Mouse (Mus musculus) midbrain, embryonic 11.5 days (tissue): ENCODE data around the gene Slc25a33. TPM values are rescaled to one million over a fixed set of nuclear protein-coding genes. Genes with fewer than 3 reads are reported as not detected.
A peak's percentile ranks its signal among the peaks of the same experiment; 100 is the strongest.

Source experiments
- ATAC-seq: fragments of 200-750 bp; cut with Nextera tagmentation; 2 replicates; pipeline ENCODE4 v1.8.0; 2017; ENCODE audit warnings: moderate TSS enrichment, moderate library complexity; ENCODE audit not compliant: low FRiP score
- DNase-seq: peaks from one replicate; pipeline ENCODE4 v3.0.0; 2015; ENCODE audit warnings: low spot score; ENCODE audit errors: missing footprints
- H3K27ac ChIP-seq: fragments of 300-500 bp; sonication (generic); 2 replicates; pipeline ENCODE4 v1.5.1; 2014; ENCODE audit warnings: low read depth, low read length
- H3K27me3 ChIP-seq: fragments of 300-500 bp; sonication (generic); 2 replicates; pipeline ENCODE4 v1.6.1; 2014; ENCODE audit warnings: mild to moderate bottlenecking, low read length, moderate library complexity, mixed read lengths; ENCODE audit not compliant: control insufficient read depth, insufficient read depth
- H3K36me3 ChIP-seq: fragments of 300-500 bp; sonication (generic); 2 replicates; pipeline ENCODE4 v1.6.1; 2014; ENCODE audit warnings: mild to moderate bottlenecking, low read length, moderate library complexity, mixed read lengths; ENCODE audit not compliant: control insufficient read depth, insufficient read depth
- H3K4me1 ChIP-seq: fragments of 300-500 bp; sonication (generic); 2 replicates; pipeline ENCODE4 v1.6.1; 2014; ENCODE audit warnings: low read length; ENCODE audit not compliant: control insufficient read depth, insufficient read depth
- H3K4me2 ChIP-seq: fragments of 300-500 bp; sonication (generic); 2 replicates; pipeline ENCODE4 v1.6.1; 2014; ENCODE audit warnings: mild to moderate bottlenecking, moderate library complexity
- H3K4me3 ChIP-seq: fragments of 300-500 bp; sonication (generic); 2 replicates; pipeline ENCODE4 v1.5.1; 2014; ENCODE audit warnings: low read depth, low read length
- H3K9ac ChIP-seq: fragments of 300-500 bp; sonication (generic); 2 replicates; pipeline ENCODE4 v1.6.1; 2014; ENCODE audit warnings: low read length
- H3K9me3 ChIP-seq: fragments of 300-500 bp; sonication (generic); 2 replicates; pipeline ENCODE4 v1.6.1; 2016; ENCODE audit warnings: low read length; ENCODE audit not compliant: control insufficient read depth
- WGBS: fragments of 180-500 bp; shearing (Covaris S2); extraction: QIAGEN DNeasy Blood & Tissue Kit; methylation state at CpG from one replicate; pipeline ENCODE4 v1.1.7; 2014; 5-methylcytosine and 5-hydroxymethylcytosine counted together
- polyA plus RNA-seq: library from polyadenylated mRNA; unstranded; fragments of >200 nt; fragmentation: Nextera tagmentation; extraction: Ambion mirVana; gene quantifications from 2 replicates; pipeline ENCODE4 v1.2.1, GENCODE M21; 2014

The Slc25a33 gene
- polyA plus RNA-seq, 1 experiment from 2014 or later, result 21.4 TPM

GRCm38 (mm10) chr4:149721163-149721562, 52.9 kb downstream of the Slc25a33 start:
- peaks cover 35% of the 10 kb centered on the region for H3K36me3 ChIP-seq
- no peaks in the 10 kb centered on the region for H3K9me3 ChIP-seq
- 0 out of 2 replicates have a peak, but pooled peaks cover 2% of the 10 kb centered on the region for H3K4me1 ChIP-seq
- H3K27me3 ChIP-seq, result no peaks in the 10 kb centered on the region
- H3K4me2 ChIP-seq, result no peak overlapping the region
- no peak overlapping the region for H3K27ac ChIP-seq
- ATAC-seq (no peak), DNase-seq (no peak)
- WGBS, result 86% methylated on average over 8 of the region's 8 CpGs
- H3K4me3 ChIP-seq, result no peak overlapping the region
- no peak overlapping the region for H3K9ac ChIP-seq

GRCm38 (mm10) chr4:149719686-149720085, 54.4 kb downstream of the Slc25a33 start:
- H3K4me3 ChIP-seq, result no peak overlapping the region
- DNase-seq (no peak), ATAC-seq (no peak)
- no peaks in the 10 kb centered on the region for H3K9me3 ChIP-seq
- no peaks in the 10 kb centered on the region for H3K27me3 ChIP-seq
- H3K27ac ChIP-seq, result no peak overlapping the region
- WGBS, result 84% methylated on average over 6 of the region's 6 CpGs
- no peak overlapping the region for H3K4me2 ChIP-seq
- 0 out of 2 replicates have a peak, but pooled peaks cover 2% of the 10 kb centered on the region for H3K4me1 ChIP-seq
- no peak overlapping the region for H3K9ac ChIP-seq
- peaks cover 39% of the 10 kb centered on the region for H3K36me3 ChIP-seq

GRCm38 (mm10) chr4:149714542-149714941, 59.5 kb downstream of the Slc25a33 start:
- Histone ChIP-seq H3K4me2 (no peak overlapping the region), H3K4me1 (no peaks in the 10 kb centered on the region), H3K36me3 (peaks cover 32% of the 10 kb centered on the region), H3K27ac (no peak overlapping the region), H3K9ac (no peak overlapping the region), H3K4me3 (no peak overlapping the region), H3K9me3 (no peaks in the 10 kb centered on the region), H3K27me3 (no peaks in the 10 kb centered on the region)
- ATAC-seq, result no peak
- DNase-seq, result no peak
- 87% methylated on average over 3 of the region's 3 CpGs for WGBS

- Histone ChIP-seq H3K27me3 (no peaks in the 10 kb centered on the region; the same call in 1 of the 2 replicates), H3K36me3 (peaks cover 11% of the 10 kb centered on the region), H3K4me2 (no peak overlapping the region), H3K4me1 (no peaks in the 10 kb centered on the region), H3K4me3 (no peak overlapping the region), H3K9ac (no peak overlapping the region), H3K27ac (no peak overlapping the region), H3K9me3 (no peaks in the 10 kb centered on the region)
- DNase-seq (peak; percentile 96), ATAC-seq (no peak; the same call in 1 of the 2 replicates)
- WGBS, result 16% methylated on average over 7 of the region's 7 CpGs
These were observed 62.1 kb downstream of the Slc25a33 start for GRCm38 (mm10) chr4:149711955-149712354.

GRCm38 (mm10) chr4:149711485-149711884, 62.6 kb downstream of the Slc25a33 start:
- no peaks in the 10 kb centered on the region; the same call in 1 of the 2 replicates for H3K27me3 ChIP-seq
- DNase-seq, result no peak
- 86% methylated on average over 5 of the region's 5 CpGs for WGBS
- peak; percentile 22; the same call in 1 of the 2 replicates for ATAC-seq
- no peaks in the 10 kb centered on the region for H3K4me1 ChIP-seq
- no peaks in the 10 kb centered on the region for H3K9me3 ChIP-seq
- H3K4me2 ChIP-seq, result no peak overlapping the region
- no peak overlapping the region for H3K9ac ChIP-seq
- no peak overlapping the region for H3K4me3 ChIP-seq
- no peak overlapping the region for H3K27ac ChIP-seq
- H3K36me3 ChIP-seq, result peaks cover 9% of the 10 kb centered on the region

- no peaks in the 10 kb centered on the region for H3K4me1 ChIP-seq
- no peaks in the 10 kb centered on the region for H3K9me3 ChIP-seq
- ATAC-seq (peak; percentile 54), DNase-seq (no peak)
- no peak overlapping the region for H3K27ac ChIP-seq
- H3K36me3 ChIP-seq, result peaks cover 6% of the 10 kb centered on the region
- WGBS, result 20% methylated on average over 5 of the region's 5 CpGs
- H3K4me3 ChIP-seq, result no peak overlapping the region
- no peak overlapping the region for H3K4me2 ChIP-seq
- no peak overlapping the region for H3K9ac ChIP-seq
- no peaks in the 10 kb centered on the region; the same call in 1 of the 2 replicates for H3K27me3 ChIP-seq
These were observed 63.6 kb downstream of the Slc25a33 start for GRCm38 (mm10) chr4:149710510-149710909.

GRCm38 (mm10) chr4:149705941-149706340, 68.1 kb downstream of the Slc25a33 start:
- DNase-seq (no peak), ATAC-seq (no peak)
- no peak overlapping the region for H3K9ac ChIP-seq
- no peak overlapping the region for H3K27ac ChIP-seq
- no peak overlapping the region for H3K4me3 ChIP-seq
- no peaks in the 10 kb centered on the region for H3K4me1 ChIP-seq
- H3K36me3 ChIP-seq, result no peaks in the 10 kb centered on the region
- H3K4me2 ChIP-seq, result no peak overlapping the region
- H3K27me3 ChIP-seq, result no peaks in the 10 kb centered on the region; the same call in 1 of the 2 replicates
- WGBS, result 91% methylated on average over 8 of the region's 8 CpGs
- H3K9me3 ChIP-seq, result no peaks in the 10 kb centered on the region

- Histone ChIP-seq H3K36me3 (no peaks in the 10 kb centered on the region), H3K9ac (no peak overlapping the region), H3K27ac (no peak overlapping the region), H3K4me2 (no peak overlapping the region), H3K9me3 (no peaks in the 10 kb centered on the region), H3K4me1 (no peaks in the 10 kb centered on the region), H3K27me3 (no peaks in the 10 kb centered on the region; the same call in none of the 2 replicates), H3K4me3 (no peak overlapping the region)
- no peak for ATAC-seq
- DNase-seq, result no peak
- WGBS, result 69% methylated on average over 7 of the region's 7 CpGs
These were observed 68.8 kb downstream of the Slc25a33 start for GRCm38 (mm10) chr4:149705298-149705697.

GRCm38 (mm10) chr4:149702210-149702979, 71.7 kb downstream of the Slc25a33 start, which contains the start of gene Pik3cd:
TSS of gene Pik3cd (minus strand) at chr4:149702571.
- Histone ChIP-seq H3K27me3 (peaks cover 7% of the 10 kb centered on the region), H3K9me3 (no peaks in the 10 kb centered on the region), H3K4me2 (no peak within 1 kb of the TSS), H3K27ac (no peak within 1 kb of the TSS), H3K4me3 (no peak within 1 kb of the TSS), H3K4me1 (peaks cover 4% of the 10 kb centered on the region; the same call in 1 of the 2 replicates), H3K36me3 (no peaks in the 10 kb centered on the region), H3K9ac (no peak within 1 kb of the TSS)
- ATAC-seq, result no peak
- DNase-seq, result no peak
- WGBS, result 80% methylated on average over 19 of the region's 19 CpGs
